Mouse (Mus musculus): ENCODE measurements around the gene Prss48.

The Prss48 gene

GRCm38 (mm10) chr3:85950914-85951313 is 51.4 kb downstream of the Prss48 start:
- in situ Hi-C loops (cut with MseI, MboI): no loop called here
